Mouse (Mus musculus) natural killer cell, adult 2 months (primary cell): ENCODE results near the gene Lca5l.
A peak's percentile ranks its signal among the peaks of the same experiment; 100 is the strongest.

Experiments
- DNase-seq, 2 experiments: peaks; one replicate each; pipeline ENCODE4 v3.0.0; 2022; ENCODE audit warnings: low spot score in 2 of 2

Gene Lca5l

DNA sequence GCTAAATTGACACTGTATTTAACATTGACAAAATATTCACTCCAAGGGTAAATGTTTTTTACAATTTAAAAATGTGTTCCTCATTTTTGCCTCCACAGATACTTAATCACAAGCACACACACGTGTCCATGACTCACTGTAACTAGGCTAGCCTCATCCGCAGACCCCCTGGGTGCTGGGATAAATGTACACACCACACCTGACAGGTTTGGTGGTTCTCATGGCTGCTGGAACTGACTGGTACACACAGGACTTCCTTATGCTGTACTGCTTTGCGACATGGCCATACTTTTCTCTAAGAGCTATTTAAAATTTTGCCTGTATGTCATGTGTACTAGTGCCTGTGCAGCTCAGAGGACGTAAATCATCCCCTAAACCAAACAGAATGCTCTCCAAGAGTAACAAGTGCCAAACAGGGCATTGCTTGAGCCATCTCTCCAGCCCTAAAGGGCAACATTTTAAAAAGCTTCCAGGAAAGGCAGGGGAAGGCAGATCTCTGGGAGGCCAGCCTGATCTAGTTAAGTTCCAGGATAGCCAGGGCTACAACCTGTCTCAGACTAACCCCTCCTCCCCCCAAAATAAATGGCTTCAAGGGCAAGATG, 71.9 kb downstream of the Lca5l start:
- no peak for DNase-seq

GRCm38 (mm10) chr16:96114729-96115128, 77.3 kb downstream of the Lca5l start:
- DNase-seq = no peak

DNA sequence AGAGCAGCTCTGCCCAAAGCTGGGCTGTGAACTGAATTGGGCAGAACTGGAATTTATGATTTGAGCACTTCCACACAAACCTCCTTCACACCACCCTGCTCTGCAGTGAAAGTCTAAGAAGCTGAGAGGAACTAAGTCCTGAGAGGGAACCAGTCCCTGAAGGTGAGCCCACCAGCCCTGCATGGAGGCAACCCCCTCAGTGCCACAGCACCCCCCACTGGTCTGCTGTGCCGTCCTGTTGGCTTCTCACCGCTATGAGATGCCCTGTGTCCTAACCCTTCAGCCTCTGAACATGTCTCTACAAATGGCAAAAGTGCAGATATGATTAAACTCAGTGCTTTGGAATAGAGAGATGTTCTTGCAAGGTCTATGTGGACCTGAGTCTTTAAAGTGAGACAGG, 79.3 kb downstream of the Lca5l start:
- peak in 1 of 2 experiments; percentile 37 for DNase-seq

GRCm38 (mm10) chr16:96110655-96111345, 81.3 kb downstream of the Lca5l start:
- peak in 1 of 2 experiments; percentile 43 for DNase-seq

DNA sequence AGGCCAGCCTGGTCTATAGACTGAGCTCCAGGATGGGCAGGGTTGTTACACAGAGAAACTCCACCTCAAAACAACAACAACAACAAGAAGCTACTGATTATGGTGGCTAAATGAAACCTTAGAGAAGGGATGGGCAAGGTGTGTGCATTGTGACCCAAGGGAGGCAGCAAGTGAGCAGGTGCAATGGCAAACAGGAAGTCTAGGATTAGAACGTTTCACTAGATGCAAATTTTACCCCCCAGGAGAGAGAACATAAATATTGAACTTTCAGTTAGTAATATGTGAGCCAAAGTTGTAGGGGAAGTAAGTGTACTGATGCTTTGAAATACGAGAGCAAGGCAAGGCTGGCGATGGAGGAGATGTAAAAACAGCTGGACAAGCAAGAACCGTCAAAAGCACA, 82.4 kb downstream of the Lca5l start:
- DNase-seq = peak in 1 of 2 experiments; percentile 53
